22 mouse cellular contexts compared by ENCODE assay signal in genomic region chr4:82895227-82895626, GRCm38 (mm10). TPM values are rescaled to one million over a fixed set of nuclear protein-coding genes. Genes with fewer than 3 reads are reported as not detected.
"Had no signal": no experiment of that assay in that cellular context is flagged by ENCODE, and none has a peak within 500 bp of the region (broad histone marks: within the 10 kb centered on the region; RNA-seq: fewer than 3 reads in every experiment).

No protein-coding gene starts in this region.

- ATAC-seq: midbrain, embryonic 16.5 days had no signal

- H3K27me3 ChIP-seq: midbrain, embryonic 12.5 days; neural tube, embryonic 13.5 days; neural tube, embryonic 15.5 days had no signal

- H3K4me1 ChIP-seq: midbrain, embryonic 12.5 days; neural tube, embryonic 15.5 days had no signal

- H3K4me2 ChIP-seq: lung, embryonic 14.5 days; midbrain, embryonic 12.5 days; neural tube, embryonic 13.5 days; neural tube, embryonic 15.5 days had no signal

- DNase-seq: lung, adult 18-20 months; lung, embryonic 14.5 days; lung, postnatal 10 days; lung, postnatal 4 days; midbrain, embryonic 14.5 days; retina, postnatal 1 day; right cerebral cortex, adult 18-20 months; right cerebral cortex, postnatal 25 days; right cerebral cortex, postnatal 4 days; spleen, adult 18-20 months; thymus, adult 2 months; thymus, postnatal 25 days; thymus, postnatal 4 days had no signal

- H3K4me3 ChIP-seq: midbrain, embryonic 10.5 days; midbrain, embryonic 12.5 days; myocyte; neural tube, embryonic 13.5 days; neural tube, embryonic 15.5 days had no signal

- H3K9ac ChIP-seq: lung, embryonic 14.5 days; midbrain, embryonic 12.5 days; neural tube, embryonic 13.5 days; neural tube, embryonic 15.5 days had no signal

- H3K9me3 ChIP-seq: midbrain, embryonic 10.5 days; midbrain, embryonic 12.5 days; neural tube, embryonic 13.5 days; neural tube, embryonic 15.5 days had no signal

- H3K27ac ChIP-seq: midbrain, embryonic 10.5 days; midbrain, embryonic 12.5 days; neural tube, embryonic 13.5 days; neural tube, embryonic 15.5 days had no signal

- H3K36me3 ChIP-seq: midbrain, embryonic 12.5 days; neural tube, embryonic 13.5 days; neural tube, embryonic 15.5 days had no signal

RNA-seq across cellular contexts. Expression of gene Cer1, which starts 10.3 kb away (rescaled TPM):
- polyA plus RNA-seq: midbrain, embryonic 10.5 days; midbrain, embryonic 12.5 days; midbrain, embryonic 14.5 days; midbrain, embryonic 16.5 days; myocyte; small intestine, adult 2 months; stomach, embryonic 14.5 days; thymus, adult 2 months; urinary bladder, adult 2 months had no signal
